Mouse (Mus musculus) stomach, postnatal 0 days (tissue): ENCODE results near the gene Tubb4b. TPM values are rescaled to one million over a fixed set of nuclear protein-coding genes. Genes with fewer than 3 reads are reported as not detected.

Source experiments
- ATAC-seq: fragments of 200-750 bp; cut with Nextera tagmentation; 2 replicates; pipeline ENCODE4 v1.8.0; 2017; ENCODE audit not compliant: low FRiP score, low TSS enrichment
- DNase-seq: peaks from one replicate; pipeline ENCODE4 v3.0.0-alpha.2; 2016; ENCODE audit warnings: low spot score
- H3K27ac ChIP-seq: fragments of 300-500 bp; sonication (generic); replicated peaks from 2 replicates; pipeline ENCODE4 v1.5.1; 2014; ENCODE audit warnings: mild to moderate bottlenecking, control low read depth
- H3K27me3 ChIP-seq: fragments of 300-500 bp; sonication (generic); 2 replicates; pipeline ENCODE4 v1.6.1; 2014; ENCODE audit warnings: low read length; ENCODE audit not compliant: control insufficient read depth, insufficient read depth
- H3K36me3 ChIP-seq: fragments of 300-500 bp; sonication (generic); 2 replicates; pipeline ENCODE4 v1.6.1; 2014; ENCODE audit warnings: low read length, mixed read lengths; ENCODE audit not compliant: control insufficient read depth, insufficient read depth
- H3K4me1 ChIP-seq: fragments of 300-500 bp; sonication (generic); replicated peaks from 2 replicates; pipeline ENCODE4 v1.6.1; 2014; ENCODE audit warnings: antibody characterized with exemption; ENCODE audit not compliant: control insufficient read depth, insufficient read depth
- H3K4me2 ChIP-seq: fragments of 300-500 bp; sonication (generic); replicated peaks from 2 replicates; pipeline ENCODE4 v1.6.1; 2014; ENCODE audit warnings: low read depth, mild to moderate bottlenecking, control low read depth, moderate library complexity
- H3K4me3 ChIP-seq: fragments of 300-500 bp; sonication (generic); 2 replicates; pipeline ENCODE4 v1.5.1; 2014; ENCODE audit warnings: low read depth, low read length, control low read depth
- H3K9ac ChIP-seq: fragments of 300-500 bp; sonication (generic); 2 replicates; pipeline ENCODE4 v1.6.1; 2014; ENCODE audit warnings: mild to moderate bottlenecking, low read length, control low read depth, mixed read lengths
- H3K9me3 ChIP-seq: fragments of 300-500 bp; sonication (generic); 2 replicates; pipeline ENCODE4 v1.6.1; 2016; ENCODE audit warnings: low read length; ENCODE audit not compliant: control insufficient read depth
- CTCF ChIP-seq: IDR thresholded peaks from 2 replicates; pipeline ENCODE4 v1.5.1; 2016; ENCODE audit warnings: antibody characterized with exemption, low read depth, mild to moderate bottlenecking, moderate library complexity
- EP300 ChIP-seq: optimal IDR thresholded peaks from 2 replicates; pipeline ENCODE3; 2016; ENCODE audit warnings: antibody characterized with exemption
- WGBS: fragments of 180-500 bp; shearing (Covaris S2); extraction: QIAGEN DNeasy Blood & Tissue Kit; methylation state at CpG from one replicate; pipeline ENCODE4 v1.1.7; 2014; 5-methylcytosine and 5-hydroxymethylcytosine counted together
- polyA plus RNA-seq: library from polyadenylated mRNA; unstranded; fragments of >200 nt; fragmentation: Nextera tagmentation; extraction: Ambion mirVana; gene quantifications from 2 replicates; pipeline ENCODE4 v1.2.1, GENCODE M21; 2015

Gene Tubb4b
- polyA plus RNA-seq, 1 experiment from 2014 or later = 486 TPM

DNA sequence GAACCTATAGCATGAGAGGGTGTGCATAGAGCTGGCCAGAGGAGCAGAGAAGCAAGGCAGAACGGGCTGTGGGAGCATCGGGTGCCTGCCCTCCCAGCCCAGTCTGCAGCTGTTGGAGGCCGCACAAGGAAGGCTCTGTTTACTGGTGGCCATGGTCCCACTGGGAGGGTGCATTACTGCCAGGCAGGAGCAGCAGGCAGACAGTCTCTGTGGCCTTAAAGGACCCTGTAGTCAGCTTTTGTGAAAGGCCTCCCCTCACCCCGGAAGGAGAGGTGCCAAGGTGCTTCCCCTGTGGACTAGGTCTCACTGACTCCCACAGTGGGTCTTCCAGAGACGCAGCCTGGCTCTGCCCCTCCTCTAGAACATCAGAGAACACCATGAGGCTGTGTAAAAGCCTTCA is 2.4 kb upstream of the Tubb4b start:
- H3K4me1 ChIP-seq = no peaks in the 10 kb centered on the region
- no peak overlapping the region for H3K4me2 ChIP-seq
- 77% methylated on average over 5 of the region's 5 CpGs for WGBS
- no peak for TF ChIP-seq CTCF
- no peak for TF ChIP-seq EP300
- H3K27ac ChIP-seq = no peak overlapping the region
- no peaks in the 10 kb centered on the region for H3K36me3 ChIP-seq
- no peak overlapping the region for H3K4me3 ChIP-seq
- no peak overlapping the region for H3K9ac ChIP-seq
- no peak for ATAC-seq
- no peaks in the 10 kb centered on the region for H3K9me3 ChIP-seq
- H3K27me3 ChIP-seq = no peaks in the 10 kb centered on the region
- no peak for DNase-seq

DNA sequence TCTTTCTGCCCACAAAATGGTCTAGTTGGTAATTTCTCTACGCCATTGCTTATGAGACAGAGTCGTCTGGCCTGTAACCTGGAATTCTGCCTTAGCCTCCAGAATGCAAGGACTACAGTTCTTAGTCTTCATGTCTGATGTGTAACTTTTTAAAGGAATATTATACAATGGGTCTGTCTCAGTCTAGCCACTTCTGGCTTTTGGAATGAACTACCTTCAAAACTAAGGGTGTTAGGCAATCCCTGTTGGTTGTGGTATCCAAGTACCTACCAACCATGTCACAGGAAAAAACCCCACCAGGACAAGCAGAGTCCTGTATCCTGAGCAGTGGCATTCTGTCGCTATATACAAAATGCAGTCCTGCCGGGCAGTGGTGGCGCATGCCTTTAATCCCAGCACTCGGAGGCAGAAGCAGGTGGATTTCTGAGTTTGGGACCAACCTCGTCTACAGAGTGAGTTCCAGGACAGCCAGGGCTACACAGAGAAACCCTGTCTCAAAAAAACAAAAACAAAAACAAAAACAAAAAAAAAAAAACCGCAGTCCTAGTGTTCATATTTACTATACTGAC is 1.4 kb upstream of the Tubb4b start:
- Histone ChIP-seq H3K9me3 (no peaks in the 10 kb centered on the region), H3K9ac (0 out of 2 replicates have a peak overlapping the region, but pooled peaks have one; percentile 67), H3K36me3 (no peaks in the 10 kb centered on the region), H3K4me1 (no peaks in the 10 kb centered on the region), H3K4me2 (peak overlapping the region; percentile 55), H3K4me3 (peak overlapping the region; percentile 48; the same call in 1 of the 2 replicates), H3K27me3 (no peaks in the 10 kb centered on the region), H3K27ac (peak overlapping the region; percentile 97)
- ATAC-seq = no peak
- TF ChIP-seq CTCF (no peak), EP300 (no peak)
- no peak for DNase-seq
- WGBS = 55% methylated on average over 8 of the region's 8 CpGs

DNA sequence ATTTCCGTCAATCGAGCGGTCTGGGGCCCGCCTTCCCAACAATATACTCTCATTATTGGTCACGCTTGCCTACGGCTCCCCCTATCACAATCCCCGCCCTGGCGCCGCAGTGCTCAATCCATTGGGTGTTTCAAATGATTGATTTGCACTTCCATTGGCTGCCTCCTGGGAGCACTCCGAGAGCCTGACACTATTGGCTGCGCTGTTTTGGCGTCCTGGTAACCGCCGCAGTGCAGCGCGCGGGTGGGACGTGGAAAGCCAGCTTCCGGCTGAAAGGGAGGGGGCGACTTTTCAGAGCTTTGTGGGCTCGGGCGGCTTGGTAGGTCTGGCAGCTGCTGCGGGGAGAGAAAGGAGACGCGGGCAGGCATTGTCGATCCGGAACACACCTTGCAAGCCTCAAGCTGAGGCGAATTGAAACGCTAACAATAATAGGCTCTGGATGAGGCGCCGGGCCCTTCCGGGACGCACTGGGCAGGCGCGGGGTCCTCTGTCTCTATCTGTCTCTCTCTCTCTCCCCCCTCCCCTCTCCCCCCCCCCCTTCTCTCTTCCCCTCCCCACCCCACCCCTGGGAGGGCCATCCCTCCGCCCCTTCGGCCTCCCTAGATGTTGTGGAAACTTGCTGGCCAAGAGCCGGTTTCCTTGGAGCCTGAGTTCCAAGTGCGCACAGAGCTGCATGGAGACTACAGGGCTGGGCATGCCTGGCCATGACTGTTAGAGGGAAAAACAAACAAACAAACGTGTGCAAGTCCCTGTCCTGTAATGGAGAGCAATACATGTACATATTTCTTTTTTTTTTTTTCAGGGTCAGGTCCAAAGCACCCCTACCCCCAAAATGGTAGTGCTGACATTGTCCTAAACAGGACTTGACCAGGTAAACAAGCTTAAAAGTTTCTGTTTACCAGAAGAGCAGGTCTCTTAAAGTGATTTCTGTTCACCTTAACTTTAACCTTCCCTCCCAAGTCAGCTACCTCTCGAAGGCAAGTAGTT is 557 bp upstream of the Tubb4b start:
- no peaks in the 10 kb centered on the region for H3K4me1 ChIP-seq
- 1% methylated on average over 41 of the region's 41 CpGs for WGBS
- peak overlapping the region; percentile 48 for H3K4me3 ChIP-seq
- H3K27me3 ChIP-seq = no peaks in the 10 kb centered on the region
- H3K36me3 ChIP-seq = no peaks in the 10 kb centered on the region
- peak overlapping the region; percentile 55 for H3K4me2 ChIP-seq
- H3K9me3 ChIP-seq = no peaks in the 10 kb centered on the region
- DNase-seq (peak; percentile 98), ATAC-seq (peak; percentile 92)
- peak overlapping the region; percentile 67 for H3K9ac ChIP-seq
- TF ChIP-seq EP300 (peak; percentile 14), CTCF (no peak; the same call in 1 of the 2 replicates)
- H3K27ac ChIP-seq = peak overlapping the region; percentile 97

DNA sequence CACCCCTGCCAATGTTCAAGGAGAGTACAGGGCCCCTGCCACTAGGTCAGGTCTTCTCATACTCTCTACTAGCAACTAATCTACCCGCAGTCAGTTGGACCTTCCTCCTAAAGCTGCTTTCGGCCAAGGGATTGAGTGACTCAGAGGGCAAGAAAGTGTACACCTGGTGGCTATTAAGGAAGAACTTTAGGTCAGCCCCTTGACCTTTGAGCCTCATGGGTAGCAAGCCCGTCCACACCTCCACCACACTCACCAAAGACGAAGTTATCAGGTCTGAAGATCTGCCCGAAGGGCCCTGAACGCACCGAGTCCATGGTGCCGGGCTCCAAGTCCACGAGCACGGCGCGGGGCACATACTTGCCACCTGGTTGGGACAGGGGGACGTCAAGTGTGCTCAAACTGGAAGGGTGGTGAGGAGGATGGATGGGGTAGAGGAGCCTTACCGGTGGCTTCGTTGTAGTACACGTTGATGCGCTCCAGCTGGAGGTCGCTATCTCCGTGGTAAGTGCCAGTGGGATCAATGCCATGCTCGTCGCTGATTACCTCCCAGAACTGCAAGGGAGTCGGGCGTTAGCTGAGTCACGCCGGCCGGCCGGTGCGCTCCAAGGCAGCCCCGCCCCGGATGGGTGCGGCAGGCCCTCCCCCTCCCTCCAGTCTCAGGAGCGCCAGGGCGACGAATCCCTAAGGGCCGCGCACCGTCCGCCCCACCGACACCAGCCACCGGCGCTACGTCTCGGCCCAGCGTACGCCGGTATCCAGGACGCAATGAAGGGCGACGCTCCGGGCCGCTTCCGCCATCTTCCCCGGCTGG is 616 bp downstream of the Tubb4b start:
- H3K9me3 ChIP-seq = no peaks in the 10 kb centered on the region
- TF ChIP-seq EP300 (no peak), CTCF (no peak)
- peak overlapping the region; percentile 80 for H3K4me3 ChIP-seq
- DNase-seq (peak; percentile 94), ATAC-seq (peak; percentile 74)
- peak overlapping the region; percentile 98 for H3K27ac ChIP-seq
- H3K9ac ChIP-seq = peak overlapping the region; percentile 89
- no peaks in the 10 kb centered on the region for H3K36me3 ChIP-seq
- WGBS = 2% methylated on average over 46 of the region's 53 CpGs
- H3K4me2 ChIP-seq = peak overlapping the region; percentile 86
- H3K27me3 ChIP-seq = no peaks in the 10 kb centered on the region
- no peaks in the 10 kb centered on the region for H3K4me1 ChIP-seq

DNA sequence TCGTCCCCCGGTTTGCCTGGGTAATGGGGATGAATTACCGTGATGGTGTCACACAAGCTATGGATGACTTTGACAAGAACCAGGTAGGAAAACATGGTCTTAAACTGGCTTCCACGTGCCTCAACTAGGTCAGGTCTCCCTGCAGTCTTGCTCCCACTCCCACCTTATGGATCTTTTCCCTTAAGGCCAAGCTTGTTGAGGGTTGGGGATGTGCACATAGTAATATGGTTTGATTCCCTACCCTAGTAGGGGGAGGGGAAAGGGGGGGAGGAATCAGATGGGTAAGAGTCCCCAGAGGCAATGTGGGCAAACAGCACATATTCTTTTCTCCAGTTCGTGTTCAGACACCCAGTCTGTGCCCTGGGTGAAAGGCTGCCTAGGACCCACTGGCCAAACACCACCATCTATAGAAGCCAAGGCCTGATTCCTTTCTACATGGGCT is 3.1 kb downstream of the Tubb4b start:
- Histone ChIP-seq H3K27me3 (no peaks in the 10 kb centered on the region), H3K27ac (no peak overlapping the region), H3K4me1 (no peaks in the 10 kb centered on the region), H3K36me3 (no peaks in the 10 kb centered on the region), H3K4me2 (no peak overlapping the region), H3K9me3 (no peaks in the 10 kb centered on the region), H3K4me3 (no peak overlapping the region), H3K9ac (no peak overlapping the region)
- no peak for ATAC-seq
- DNase-seq = no peak
- TF ChIP-seq EP300 (no peak), CTCF (no peak)
- WGBS = 69% methylated on average over 5 of the region's 5 CpGs
